Mouse (Mus musculus) liver, adult 2 months (tissue): ENCODE measurements around the gene Stac.

Source experiments
- CTCF ChIP-seq: fragments of 200-500 bp; IDR thresholded peaks from 2 replicates; pipeline ENCODE4 v1.5.1; 2011; ENCODE audit warnings: low read depth, low read length, control low read depth
- POLR2A ChIP-seq: fragments of 200-500 bp; IDR thresholded peaks from 2 replicates; pipeline ENCODE4 v1.6.1; 2011; ENCODE audit warnings: low read length, control low read depth; ENCODE audit not compliant: insufficient read depth; ENCODE audit errors: extremely low read depth

GRCm38 (mm10) chr9:111739431-111740245 lies 49.5 kb upstream of the Stac start:
- TF ChIP-seq POLR2A (no peak), CTCF (no peak)
